Mouse (Mus musculus): ENCODE data around the gene Fat1. TPM values are rescaled to one million over a fixed set of nuclear protein-coding genes. Genes with fewer than 3 reads are reported as not detected.

The Fat1 gene
- total and polyA plus RNA-seq, 3 experiments = under 0.01 TPM; not detected in 2

DNA sequence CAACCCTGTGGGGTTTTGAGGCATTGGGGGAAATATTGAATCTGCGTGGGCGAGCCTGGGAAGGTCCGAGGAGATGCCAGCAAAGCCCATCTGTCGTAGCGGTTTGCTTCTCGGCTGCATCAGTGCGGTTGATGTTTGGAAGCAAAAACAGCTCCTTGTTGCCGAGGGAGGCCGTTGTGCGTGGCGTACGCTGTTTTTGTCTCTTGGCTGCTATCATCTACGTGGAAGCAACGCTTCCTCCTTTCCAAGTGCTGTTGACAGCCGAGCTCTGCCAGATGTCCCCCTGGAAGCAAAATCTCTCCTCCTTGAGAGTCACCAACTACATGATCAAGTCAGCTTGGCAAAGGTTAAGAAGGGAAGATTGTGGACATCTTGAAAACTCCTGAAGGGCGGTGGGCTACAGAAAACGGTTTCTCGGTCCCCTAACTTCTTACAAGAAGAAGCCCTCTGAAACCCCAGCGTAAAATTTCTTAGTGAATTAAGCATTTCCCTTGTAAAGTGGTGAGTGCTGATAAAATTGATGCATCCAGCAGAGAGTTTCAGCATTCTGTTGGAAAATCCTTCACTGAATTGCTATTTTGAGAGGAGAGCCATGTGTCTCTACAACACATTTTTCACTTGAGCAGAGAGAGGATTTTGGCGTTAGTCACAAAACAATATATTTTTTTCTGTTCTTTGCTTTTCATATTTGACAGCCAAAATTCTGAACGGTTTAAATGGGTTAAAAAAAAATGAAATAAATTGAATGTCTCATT is 86.8 kb downstream of the Fat1 start:
- no peak overlapping the region for H3K27ac ChIP-seq (ENCODE audit: control insufficient read depth, low read depth, low read length)
- no peak overlapping the region for H3K4me3 ChIP-seq (ENCODE audit: control insufficient read depth in 1 of 2, insufficient read depth in 1 of 2, low read depth in 2 of 2, low read length in 2 of 2)
- H3K4me1 ChIP-seq (ENCODE audit: control insufficient read depth in 1 of 2, insufficient read depth in 2 of 2, low read length in 2 of 2) = no peaks in the 10 kb centered on the region
- H3K27me3 ChIP-seq (ENCODE audit: control insufficient read depth in 1 of 2, insufficient read depth in 2 of 2, low read length in 2 of 2) = no peaks in the 10 kb centered on the region
- TF ChIP-seq GABPA (IDR thresholded peaks at IDR 0.05; ENCODE audit: low read depth, low read length) = no peak
- TF ChIP-seq RAD21 (IDR thresholded peaks at IDR 0.05; ENCODE audit: low read depth, low read length) = no peak
- TF ChIP-seq POLR2AphosphoS5 (IDR thresholded peaks at IDR 0.05; ENCODE audit: borderline replicate concordance, low read depth, low read length) = no peak
- no peak for TF ChIP-seq BHLHE40 (IDR thresholded peaks at IDR 0.05; ENCODE audit: borderline replicate concordance, low read depth, low read length)
- TF ChIP-seq HCFC1 (IDR thresholded peaks at IDR 0.05; ENCODE audit: low read depth, low read length) = no peak
- no peaks in the 10 kb centered on the region for H3K79me2 ChIP-seq (ENCODE audit: control insufficient read depth, insufficient read depth, low read length, poor library complexity)
- no peaks in the 10 kb centered on the region for H3K9me3 ChIP-seq (replicated peaks; ENCODE audit: insufficient read depth, low read length)
- no peak for DNase-seq (ENCODE audit: low read depth, low spot score)
- H3K9ac ChIP-seq (ENCODE audit: control insufficient read depth, low read depth, low read length, poor library complexity, severe bottlenecking) = no peak overlapping the region
- no peaks in the 10 kb centered on the region for H3K36me3 ChIP-seq (ENCODE audit: control insufficient read depth in 1 of 2, insufficient read depth in 2 of 2, low read length in 2 of 2)

GRCm38 (mm10) chr8:45028081-45028497 is 92.8 kb downstream of the Fat1 start:
- Histone ChIP-seq H3K9ac (ENCODE audit: control insufficient read depth, low read depth, low read length, poor library complexity, severe bottlenecking) (no peak overlapping the region), H3K36me3 (ENCODE audit: control insufficient read depth in 1 of 2, insufficient read depth in 2 of 2, low read length in 2 of 2) (no peaks in the 10 kb centered on the region), H3K4me1 (ENCODE audit: control insufficient read depth in 1 of 2, insufficient read depth in 2 of 2, low read length in 2 of 2) (no peaks in the 10 kb centered on the region), H3K27me3 (ENCODE audit: control insufficient read depth in 1 of 2, insufficient read depth in 2 of 2, low read length in 2 of 2) (no peaks in the 10 kb centered on the region), H3K79me2 (ENCODE audit: control insufficient read depth, insufficient read depth, low read length, poor library complexity) (no peaks in the 10 kb centered on the region), H3K27ac (ENCODE audit: control insufficient read depth, low read depth, low read length) (no peak overlapping the region), H3K9me3 (replicated peaks; ENCODE audit: insufficient read depth, low read length) (no peaks in the 10 kb centered on the region), H3K4me3 (ENCODE audit: control insufficient read depth in 1 of 2, insufficient read depth in 1 of 2, low read depth in 2 of 2, low read length in 2 of 2) (no peak overlapping the region)
- DNase-seq (ENCODE audit: low read depth, low spot score) = no peak
- TF ChIP-seq ZNF384 (IDR thresholded peaks at IDR 0.05; ENCODE audit: low read depth, low read length) = no peak
- no peak for TF ChIP-seq TBP (IDR thresholded peaks at IDR 0.05; ENCODE audit: low read depth, low read length)
- no peak for TF ChIP-seq NELFE (IDR thresholded peaks at IDR 0.05; ENCODE audit: low read depth, low read length)
- TF ChIP-seq RCOR1 (IDR thresholded peaks at IDR 0.05; ENCODE audit: low read depth, low read length) = no peak
- no peak for TF ChIP-seq MEF2A (IDR thresholded peaks at IDR 0.05; ENCODE audit: extremely low read depth, insufficient replicate concordance, low read depth, low read length, poor library complexity, severe bottlenecking)
- no peak for TF ChIP-seq TAL1 (IDR thresholded peaks at IDR 0.05; ENCODE audit: low read length)
- no peak for TF ChIP-seq MYB (IDR thresholded peaks at IDR 0.05; ENCODE audit: low read depth, low read length)
- TF ChIP-seq JUND (IDR thresholded peaks at IDR 0.05; ENCODE audit: low read depth, low read length) = no peak
- no peak for TF ChIP-seq RAD21 (IDR thresholded peaks at IDR 0.05; ENCODE audit: low read depth, low read length)
- no peak for TF ChIP-seq USF1 (IDR thresholded peaks at IDR 0.05; ENCODE audit: low read depth, low read length)
- TF ChIP-seq GATA1 (IDR thresholded peaks at IDR 0.05; ENCODE audit: low read depth, low read length) = no peak
- no peak for TF ChIP-seq POLR2AphosphoS5 (IDR thresholded peaks at IDR 0.05; ENCODE audit: borderline replicate concordance, low read depth, low read length)
- no peak for TF ChIP-seq MAZ (IDR thresholded peaks at IDR 0.05; ENCODE audit: low read depth, low read length)
- no peak for TF ChIP-seq MYC (IDR thresholded peaks at IDR 0.05; ENCODE audit: low read depth, low read length)
- no peak for TF ChIP-seq UBTF (IDR thresholded peaks at IDR 0.05; ENCODE audit: borderline replicate concordance, insufficient read depth, low read depth, low read length)
- no peak for TF ChIP-seq MAX (IDR thresholded peaks at IDR 0.05; ENCODE audit: low read length)
